Mouse (Mus musculus) liver, embryonic 13.5 days (tissue): ENCODE data around the gene Myb. TPM values are rescaled to one million over a fixed set of nuclear protein-coding genes. Genes with fewer than 3 reads are reported as not detected.

Experiments used
- ATAC-seq: fragments of 200-750 bp; cut with Nextera tagmentation; 2 replicates; pipeline ENCODE4 v1.8.0; 2017; ENCODE audit warnings: low read depth, mild to moderate bottlenecking, moderate number of reproducible peaks, moderate library complexity
- DNase-seq: peaks from one replicate; pipeline ENCODE4 v3.0.0; 2022
- H3K27ac ChIP-seq: fragments of 300-500 bp; sonication (generic); 2 replicates; pipeline ENCODE4 v1.5.1; 2015; ENCODE audit warnings: moderate library complexity, mild to moderate bottlenecking, inconsistent platforms
- H3K27me3 ChIP-seq: fragments of 300-500 bp; sonication (generic); 2 replicates; pipeline ENCODE4 v1.6.1; 2015; ENCODE audit warnings: mild to moderate bottlenecking, inconsistent platforms
- H3K36me3 ChIP-seq: fragments of 300-500 bp; sonication (generic); 2 replicates; pipeline ENCODE4 v1.6.1; 2015; ENCODE audit warnings: mild to moderate bottlenecking, inconsistent platforms
- H3K4me1 ChIP-seq: fragments of 300-500 bp; sonication (generic); replicated peaks from 2 replicates; pipeline ENCODE4 v1.6.1; 2015; ENCODE audit warnings: inconsistent platforms
- H3K4me2 ChIP-seq: fragments of 300-500 bp; sonication (generic); 2 replicates; pipeline ENCODE4 v1.6.1; 2015; ENCODE audit warnings: inconsistent platforms, mild to moderate bottlenecking, moderate library complexity
- H3K4me3 ChIP-seq: fragments of 300-500 bp; sonication (generic); replicated peaks from 2 replicates; pipeline ENCODE4 v1.5.1; 2015; ENCODE audit warnings: mild to moderate bottlenecking, inconsistent platforms
- H3K9ac ChIP-seq: fragments of 300-500 bp; sonication (generic); 2 replicates; pipeline ENCODE4 v1.6.1; 2015; ENCODE audit warnings: mild to moderate bottlenecking, inconsistent platforms
- H3K9me3 ChIP-seq: fragments of 300-500 bp; sonication (generic); replicated peaks from 2 replicates; pipeline ENCODE4 v1.6.1; 2016; ENCODE audit warnings: inconsistent platforms
- WGBS: fragments of 180-500 bp; shearing (Covaris S2); methylation state at CpG from one replicate; pipeline ENCODE4 v1.1.7; 2015; ENCODE audit not compliant: insufficient replicate concordance; 5-methylcytosine and 5-hydroxymethylcytosine counted together
- polyA plus RNA-seq: library from polyadenylated mRNA; unstranded; fragments of >200 nt; fragmentation: Nextera tagmentation; extraction: Ambion mirVana; gene quantifications from 2 replicates; pipeline ENCODE4 v1.2.1, GENCODE M21; 2015

Myb gene
- 15.0 and 20.3 TPM in 2 replicates for polyA plus RNA-seq

DNA sequence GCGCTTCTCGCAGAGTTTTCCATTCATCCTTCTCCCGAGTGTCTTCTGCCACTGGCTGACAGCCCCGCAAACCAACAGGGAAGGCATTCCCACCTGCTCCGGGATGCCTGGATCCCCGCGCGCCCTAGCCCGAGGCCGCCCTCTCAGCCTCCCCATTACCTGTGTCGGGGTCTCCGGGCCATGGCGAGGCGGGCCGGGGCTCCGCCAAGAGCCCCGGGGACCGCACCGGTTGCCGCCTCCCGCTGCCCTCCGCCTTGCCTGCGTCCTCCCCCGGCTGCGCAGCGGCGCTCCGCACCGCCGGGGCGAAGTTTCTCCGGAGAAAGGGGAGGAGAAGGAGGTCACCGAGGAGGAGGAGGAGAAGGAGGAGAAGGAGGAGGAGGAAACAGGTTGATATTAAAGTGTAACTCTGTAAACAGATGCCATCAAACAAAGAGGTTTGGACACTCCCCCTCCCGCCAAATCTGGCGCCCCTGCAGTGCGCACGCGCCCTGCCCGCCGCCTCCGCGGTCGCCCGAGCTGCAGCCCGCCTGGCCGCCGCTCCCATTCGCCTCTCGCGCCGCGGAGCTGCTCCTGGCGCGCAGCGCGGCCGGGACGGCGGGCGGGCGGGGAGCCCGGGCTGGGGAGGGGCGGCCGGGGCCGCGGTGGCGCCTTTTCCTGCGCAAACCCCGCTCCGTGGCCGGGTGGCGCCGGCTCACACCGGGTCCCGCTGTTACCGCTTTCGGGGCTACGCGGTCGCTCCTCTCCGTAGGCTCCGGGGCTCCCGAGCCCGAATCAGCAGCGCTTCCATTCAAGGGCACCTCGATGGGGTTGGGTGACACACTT lies at the start of gene Myb:
Gene Myb (minus strand): TSS at position 448 of the 822 bp plus-strand sequence.
- H3K27ac ChIP-seq: peak within 1 kb of the TSS; percentile 87
- H3K4me1 ChIP-seq: peaks cover 48% of the 10 kb centered on the region
- peak; percentile 74 for DNase-seq
- peak within 1 kb of the TSS; percentile 81 for H3K4me3 ChIP-seq
- H3K27me3 ChIP-seq: 0 out of 2 replicates have a peak, but pooled peaks cover 2% of the 10 kb centered on the region
- ATAC-seq: peak; percentile 81
- H3K36me3 ChIP-seq: no peaks in the 10 kb centered on the region
- peak within 1 kb of the TSS; percentile 85 for H3K9ac ChIP-seq
- no peaks in the 10 kb centered on the region for H3K9me3 ChIP-seq
- peak within 1 kb of the TSS; percentile 100 for H3K4me2 ChIP-seq
- WGBS: under 1% methylated on average over 86 of the region's 86 CpGs

DNA sequence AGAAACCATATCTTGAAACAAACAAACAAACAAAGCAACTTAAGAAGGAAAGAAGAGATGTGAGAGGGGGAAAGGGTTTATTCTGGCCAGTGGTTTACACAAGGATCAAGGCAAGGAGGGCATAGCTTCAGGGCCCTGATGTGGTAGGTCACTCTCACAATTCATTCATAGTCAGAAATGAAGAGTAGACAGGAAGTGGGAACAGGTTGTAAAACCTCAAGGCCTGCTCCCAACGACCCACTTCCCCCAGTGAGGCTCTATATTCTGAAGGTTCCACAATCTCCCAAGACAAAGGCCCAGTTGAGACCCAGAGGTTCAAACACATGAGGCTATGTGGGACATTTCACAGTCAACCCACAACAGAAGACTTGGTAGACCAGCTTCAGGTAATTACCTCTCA lies 46.6 kb upstream of the Myb start:
- DNase-seq (no peak), ATAC-seq (no peak)
- no peaks in the 10 kb centered on the region for H3K36me3 ChIP-seq
- no peak overlapping the region for H3K4me2 ChIP-seq
- H3K27ac ChIP-seq: no peak overlapping the region; the same call in 1 of the 2 replicates
- no peak overlapping the region for H3K4me3 ChIP-seq
- H3K27me3 ChIP-seq: no peaks in the 10 kb centered on the region
- 15% methylated on average over 1 of the region's 1 CpGs for WGBS
- peaks cover 20% of the 10 kb centered on the region for H3K4me1 ChIP-seq
- H3K9ac ChIP-seq: no peak overlapping the region
- no peaks in the 10 kb centered on the region for H3K9me3 ChIP-seq

DNA sequence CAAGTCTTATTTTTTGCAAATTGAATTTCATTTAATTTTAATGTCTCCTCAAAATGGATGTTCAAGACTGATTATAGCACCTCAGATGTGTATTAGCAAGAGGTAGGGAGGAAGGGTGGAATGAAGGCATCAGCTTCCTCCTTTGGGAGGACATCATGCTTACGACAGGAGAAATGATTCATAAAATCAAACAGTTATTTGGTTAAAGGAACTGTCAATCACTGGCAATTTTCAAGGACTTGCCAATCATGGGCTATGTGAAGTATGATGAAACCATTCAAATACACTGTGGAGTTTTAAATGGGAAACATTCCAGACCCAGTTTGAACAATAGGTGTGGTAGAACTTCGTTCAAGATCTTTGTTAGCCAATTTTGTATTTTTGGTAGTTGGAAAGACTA lies 45.4 kb upstream of the Myb start:
- H3K4me1 ChIP-seq: peaks cover 20% of the 10 kb centered on the region
- H3K9ac ChIP-seq: no peak overlapping the region
- H3K4me3 ChIP-seq: no peak overlapping the region
- ATAC-seq (no peak), DNase-seq (no peak)
- H3K4me2 ChIP-seq: no peak overlapping the region
- no peaks in the 10 kb centered on the region for H3K27me3 ChIP-seq
- no peaks in the 10 kb centered on the region for H3K36me3 ChIP-seq
- H3K27ac ChIP-seq: no peak overlapping the region
- H3K9me3 ChIP-seq: no peaks in the 10 kb centered on the region
- WGBS: 66% methylated on average over 2 of the region's 2 CpGs

DNA sequence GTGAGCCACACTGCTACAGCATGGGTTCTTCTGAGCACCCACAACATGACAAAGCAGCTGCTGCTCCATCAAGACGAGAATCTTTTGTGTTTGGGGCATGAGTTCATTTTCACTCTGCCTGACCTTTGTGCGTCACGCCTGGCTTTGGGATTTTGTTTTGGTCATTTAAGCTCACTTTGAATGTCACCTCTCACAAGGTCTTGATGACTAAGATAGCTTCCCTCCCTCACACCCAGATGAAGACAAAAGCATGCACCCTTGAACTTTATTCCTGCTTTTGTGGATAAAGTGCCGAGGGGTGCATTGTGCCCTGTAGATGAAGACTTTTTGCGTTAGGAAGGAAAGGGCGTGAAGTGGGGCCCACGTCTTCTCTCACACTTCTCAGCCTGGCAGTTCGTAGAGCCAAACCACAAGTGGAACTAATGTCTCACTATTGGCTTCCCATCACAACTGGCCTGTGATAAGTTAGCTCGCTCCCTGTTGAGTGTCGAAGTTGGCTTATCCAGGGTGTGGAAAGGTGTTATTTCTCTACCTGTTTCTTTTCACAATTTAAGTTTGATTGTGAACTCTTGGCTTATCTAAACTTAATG lies 43.8 kb upstream of the Myb start:
- Histone ChIP-seq H3K4me1 (peaks cover 20% of the 10 kb centered on the region), H3K4me2 (no peak overlapping the region), H3K9ac (no peak overlapping the region), H3K27ac (no peak overlapping the region; the same call in 1 of the 2 replicates), H3K4me3 (no peak overlapping the region), H3K9me3 (no peaks in the 10 kb centered on the region), H3K27me3 (no peaks in the 10 kb centered on the region), H3K36me3 (no peaks in the 10 kb centered on the region)
- no peak for DNase-seq
- ATAC-seq: no peak
- WGBS: 35% methylated on average over 10 of the region's 10 CpGs

DNA sequence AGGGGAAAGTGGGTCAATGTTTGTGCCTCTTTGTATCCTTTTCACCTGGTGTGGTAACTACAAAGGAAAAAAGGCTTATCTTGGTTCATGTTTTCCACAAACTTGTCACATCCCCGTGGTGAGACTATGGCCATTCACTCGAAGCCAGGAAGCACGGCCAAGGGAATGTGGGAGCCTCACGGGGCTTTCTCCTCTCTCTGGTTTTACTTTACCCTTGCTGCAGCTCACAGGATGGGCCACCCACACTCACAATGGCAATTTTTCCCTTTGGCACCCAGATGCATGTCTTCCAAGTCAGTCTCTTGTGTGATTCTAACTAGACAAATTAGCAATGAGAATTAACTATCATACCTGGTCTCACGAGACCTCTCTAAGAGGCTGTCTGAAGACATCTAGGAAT lies 43.1 kb upstream of the Myb start:
- WGBS: 66% methylated on average over 5 of the region's 5 CpGs
- Histone ChIP-seq H3K4me1 (peaks cover 20% of the 10 kb centered on the region), H3K36me3 (no peaks in the 10 kb centered on the region), H3K9me3 (no peaks in the 10 kb centered on the region), H3K4me3 (no peak overlapping the region), H3K27me3 (no peaks in the 10 kb centered on the region), H3K4me2 (no peak overlapping the region), H3K9ac (no peak overlapping the region), H3K27ac (no peak overlapping the region)
- no peak for ATAC-seq
- DNase-seq: no peak

DNA sequence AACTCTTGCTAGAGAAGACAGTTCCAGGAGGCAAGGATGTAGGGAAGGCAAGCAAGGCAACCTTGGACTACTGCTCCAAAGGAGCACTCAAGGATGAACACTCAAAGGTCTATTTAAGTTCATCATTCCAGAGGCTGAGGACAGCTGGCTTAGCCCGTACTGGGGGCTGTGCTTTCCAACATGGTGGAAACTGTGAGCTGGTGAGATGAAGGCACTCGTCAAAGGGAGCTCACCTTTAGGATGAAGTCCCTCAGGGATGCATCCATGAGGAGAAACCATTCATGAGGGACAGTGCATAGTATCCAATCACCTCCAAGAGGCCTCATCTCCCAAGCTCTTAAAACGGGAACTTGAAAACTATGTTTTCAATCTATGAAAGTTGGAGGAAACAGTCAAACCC lies 42.7 kb upstream of the Myb start:
- Histone ChIP-seq H3K36me3 (no peaks in the 10 kb centered on the region), H3K4me2 (no peak overlapping the region), H3K9me3 (no peaks in the 10 kb centered on the region), H3K27me3 (no peaks in the 10 kb centered on the region), H3K27ac (no peak overlapping the region), H3K9ac (no peak overlapping the region), H3K4me3 (no peak overlapping the region), H3K4me1 (peaks cover 20% of the 10 kb centered on the region)
- WGBS: 73% methylated on average over 3 of the region's 3 CpGs
- DNase-seq (no peak), ATAC-seq (no peak)

DNA sequence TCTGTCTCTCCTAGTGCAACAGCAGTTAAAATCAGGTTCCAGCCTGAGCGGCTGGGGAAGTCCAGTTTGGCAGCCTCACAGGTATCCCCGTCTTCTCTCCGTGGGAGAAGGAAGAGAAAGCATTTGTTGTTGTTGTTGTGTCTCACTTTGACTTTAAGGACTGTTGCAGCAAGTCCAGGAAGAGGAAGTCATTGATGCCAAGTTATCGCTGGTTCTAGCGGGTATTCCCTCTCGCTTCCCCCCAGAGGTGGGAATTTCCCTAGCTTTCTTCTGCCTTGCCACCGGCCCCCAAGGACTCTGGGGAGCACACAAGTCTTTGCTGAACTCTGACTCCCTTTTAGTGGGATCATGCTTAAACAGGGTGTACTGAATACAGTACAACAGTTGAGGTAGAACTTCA lies 40.0 kb upstream of the Myb start:
- Histone ChIP-seq H3K27me3 (no peaks in the 10 kb centered on the region), H3K36me3 (no peaks in the 10 kb centered on the region), H3K27ac (no peak overlapping the region), H3K9ac (no peak overlapping the region), H3K4me2 (no peak overlapping the region), H3K9me3 (no peaks in the 10 kb centered on the region), H3K4me1 (peaks cover 45% of the 10 kb centered on the region), H3K4me3 (no peak overlapping the region)
- ATAC-seq: no peak
- no peak for DNase-seq
- 66% methylated on average over 7 of the region's 7 CpGs for WGBS

DNA sequence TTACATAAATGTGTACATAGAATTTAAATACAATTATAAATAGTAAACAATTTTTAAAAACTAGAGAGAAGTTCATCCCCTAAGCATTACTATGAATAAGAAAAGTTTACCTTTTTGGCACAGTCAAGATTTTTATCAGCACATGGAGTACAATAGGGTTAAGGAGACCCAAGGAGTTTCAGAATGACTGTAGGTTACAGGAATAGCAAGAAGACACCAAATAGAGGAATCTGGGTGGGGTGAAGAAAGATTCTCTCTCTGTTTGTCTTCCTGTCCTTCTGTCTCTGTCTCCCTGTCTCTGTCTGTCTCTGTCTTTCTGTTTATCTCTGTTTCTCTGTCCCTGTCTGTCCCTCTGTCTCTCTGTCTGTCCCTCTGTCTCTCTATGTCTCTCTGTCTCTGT lies 39.5 kb upstream of the Myb start:
- no peak overlapping the region for H3K4me2 ChIP-seq
- no peaks in the 10 kb centered on the region for H3K36me3 ChIP-seq
- no peak overlapping the region for H3K9ac ChIP-seq
- H3K27ac ChIP-seq: no peak overlapping the region
- peaks cover 45% of the 10 kb centered on the region for H3K4me1 ChIP-seq
- ATAC-seq (no peak), DNase-seq (no peak)
- H3K27me3 ChIP-seq: no peaks in the 10 kb centered on the region
- no peaks in the 10 kb centered on the region for H3K9me3 ChIP-seq
- no peak overlapping the region for H3K4me3 ChIP-seq

DNA sequence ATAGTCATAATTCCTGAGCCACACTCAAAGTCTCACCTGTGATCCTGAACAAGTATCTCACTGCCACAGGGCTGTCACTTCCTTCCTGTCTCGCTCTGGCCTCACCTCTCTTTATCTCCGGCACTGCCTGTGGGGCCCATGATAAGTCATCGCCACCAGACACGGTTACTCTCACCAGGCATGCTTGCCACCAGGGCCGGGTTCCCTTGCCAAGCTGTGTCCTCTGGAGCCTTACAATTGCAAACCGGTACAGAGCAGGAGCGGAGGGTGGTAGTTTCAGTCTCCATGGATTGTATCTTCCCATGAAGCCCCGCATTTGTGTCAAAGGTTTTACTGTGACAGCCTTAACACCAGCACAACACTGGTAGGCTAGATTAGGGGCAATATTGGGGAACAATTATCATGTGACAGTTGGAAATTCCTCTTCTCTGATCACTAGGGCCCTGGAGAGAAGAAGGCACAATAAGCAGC lies 35.9 kb upstream of the Myb start:
- H3K9me3 ChIP-seq: no peaks in the 10 kb centered on the region
- H3K9ac ChIP-seq: peak overlapping the region; percentile 63
- 19% methylated on average over 8 of the region's 8 CpGs for WGBS
- peak overlapping the region; percentile 94 for H3K27ac ChIP-seq
- H3K36me3 ChIP-seq: no peaks in the 10 kb centered on the region
- H3K4me3 ChIP-seq: peak overlapping the region; percentile 20; the same call in 1 of the 2 replicates
- peak overlapping the region; percentile 64 for H3K4me2 ChIP-seq
- peak; percentile 99 for ATAC-seq
- peaks cover 65% of the 10 kb centered on the region for H3K4me1 ChIP-seq
- DNase-seq: peak; percentile 86
- H3K27me3 ChIP-seq: no peaks in the 10 kb centered on the region

DNA sequence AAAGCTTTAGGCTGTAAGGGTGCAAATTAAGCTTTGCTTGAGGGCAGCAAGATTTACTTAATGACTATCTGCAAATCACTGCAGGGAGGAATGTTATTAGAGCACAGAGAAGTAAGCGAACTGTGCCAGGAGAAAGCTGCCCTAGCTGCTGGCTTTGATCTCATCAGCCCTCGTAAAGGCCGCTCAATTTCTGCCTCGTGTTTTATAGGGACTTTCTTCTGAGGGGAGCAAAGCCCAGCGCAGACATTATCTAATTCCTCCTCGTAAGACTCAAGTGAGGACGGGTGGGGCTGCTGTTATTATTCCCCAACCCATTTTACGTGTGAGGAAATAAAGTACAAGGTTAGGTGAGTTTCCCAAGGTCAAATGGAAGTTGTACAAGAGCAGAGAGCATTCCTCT lies 34.8 kb upstream of the Myb start:
- 36% methylated on average over 8 of the region's 8 CpGs for WGBS
- Histone ChIP-seq H3K27me3 (no peaks in the 10 kb centered on the region), H3K4me3 (no peak overlapping the region), H3K9ac (0 out of 2 replicates have a peak overlapping the region, but pooled peaks have one; percentile 57), H3K4me1 (peaks cover 66% of the 10 kb centered on the region), H3K36me3 (no peaks in the 10 kb centered on the region), H3K27ac (peak overlapping the region; percentile 85), H3K4me2 (peak overlapping the region; percentile 37), H3K9me3 (no peaks in the 10 kb centered on the region)
- ATAC-seq (no peak), DNase-seq (no peak)

DNA sequence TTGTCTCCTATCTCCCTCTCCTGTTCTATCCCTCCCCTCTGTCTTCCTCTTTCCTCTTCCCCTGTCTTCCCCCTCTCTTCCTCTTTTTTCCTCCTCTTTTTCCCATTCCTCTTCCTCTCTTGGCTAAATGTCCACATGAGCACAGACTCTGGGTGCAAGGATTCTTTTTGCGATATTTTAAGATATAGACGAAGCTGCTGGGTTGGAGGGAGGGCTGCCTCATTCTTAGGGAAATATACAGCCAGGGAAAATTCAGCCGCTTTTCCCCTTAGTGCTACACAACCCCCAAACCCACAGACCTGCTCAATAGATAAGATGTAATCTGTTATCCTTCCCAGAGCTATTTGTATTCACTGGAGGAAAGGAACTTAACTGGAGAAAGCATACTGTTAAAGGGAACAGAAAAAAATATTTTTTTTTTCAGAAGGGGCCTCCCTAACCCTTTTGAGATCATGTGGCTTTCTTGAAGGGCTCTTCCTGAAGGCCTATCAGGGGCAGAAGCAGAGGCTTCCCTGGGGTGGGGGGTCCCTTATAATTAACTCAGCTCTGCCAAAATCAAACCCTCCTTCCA lies 33.2 kb upstream of the Myb start:
- no peaks in the 10 kb centered on the region for H3K36me3 ChIP-seq
- 0 out of 2 replicates have a peak overlapping the region, but pooled peaks have one; percentile 24 for H3K4me2 ChIP-seq
- ATAC-seq (no peak), DNase-seq (no peak)
- H3K27me3 ChIP-seq: no peaks in the 10 kb centered on the region
- WGBS: 12% methylated on average over 3 of the region's 3 CpGs
- peaks cover 72% of the 10 kb centered on the region for H3K4me1 ChIP-seq
- no peaks in the 10 kb centered on the region for H3K9me3 ChIP-seq
- no peak overlapping the region for H3K4me3 ChIP-seq
- peak overlapping the region; percentile 12; the same call in 1 of the 2 replicates for H3K9ac ChIP-seq
- H3K27ac ChIP-seq: peak overlapping the region; percentile 20; the same call in 1 of the 2 replicates
